Mouse (Mus musculus) stomach, postnatal 0 days (tissue): ENCODE measurements at regions not wholly inside any gene's neighbourhood (a gene's known extent, or its start where the extent isn't known, plus 50 kb on each side); places are given as distances from the start of the nearest gene placed in this dataset.
A peak's percentile ranks its signal among the peaks of the same experiment; 100 is the strongest.

Experiments used
- ATAC-seq: fragments of 200-750 bp; cut with Nextera tagmentation; 2 replicates; pipeline ENCODE4 v1.8.0; 2017; ENCODE audit not compliant: low FRiP score, low TSS enrichment
- DNase-seq: peaks from one replicate; pipeline ENCODE4 v3.0.0-alpha.2; 2016; ENCODE audit warnings: low spot score
- H3K27ac ChIP-seq: fragments of 300-500 bp; sonication (generic); replicated peaks from 2 replicates; pipeline ENCODE4 v1.5.1; 2014; ENCODE audit warnings: mild to moderate bottlenecking, control low read depth
- H3K27me3 ChIP-seq: fragments of 300-500 bp; sonication (generic); 2 replicates; pipeline ENCODE4 v1.6.1; 2014; ENCODE audit warnings: low read length; ENCODE audit not compliant: control insufficient read depth, insufficient read depth
- H3K36me3 ChIP-seq: fragments of 300-500 bp; sonication (generic); 2 replicates; pipeline ENCODE4 v1.6.1; 2014; ENCODE audit warnings: low read length, mixed read lengths; ENCODE audit not compliant: control insufficient read depth, insufficient read depth
- H3K4me1 ChIP-seq: fragments of 300-500 bp; sonication (generic); replicated peaks from 2 replicates; pipeline ENCODE4 v1.6.1; 2014; ENCODE audit warnings: antibody characterized with exemption; ENCODE audit not compliant: control insufficient read depth, insufficient read depth
- H3K4me2 ChIP-seq: fragments of 300-500 bp; sonication (generic); replicated peaks from 2 replicates; pipeline ENCODE4 v1.6.1; 2014; ENCODE audit warnings: low read depth, mild to moderate bottlenecking, control low read depth, moderate library complexity
- H3K4me3 ChIP-seq: fragments of 300-500 bp; sonication (generic); 2 replicates; pipeline ENCODE4 v1.5.1; 2014; ENCODE audit warnings: low read depth, low read length, control low read depth
- H3K9ac ChIP-seq: fragments of 300-500 bp; sonication (generic); 2 replicates; pipeline ENCODE4 v1.6.1; 2014; ENCODE audit warnings: mild to moderate bottlenecking, low read length, control low read depth, mixed read lengths
- H3K9me3 ChIP-seq: fragments of 300-500 bp; sonication (generic); 2 replicates; pipeline ENCODE4 v1.6.1; 2016; ENCODE audit warnings: low read length; ENCODE audit not compliant: control insufficient read depth
- CTCF ChIP-seq: IDR thresholded peaks from 2 replicates; pipeline ENCODE4 v1.5.1; 2016; ENCODE audit warnings: antibody characterized with exemption, low read depth, mild to moderate bottlenecking, moderate library complexity
- EP300 ChIP-seq: optimal IDR thresholded peaks from 2 replicates; pipeline ENCODE3; 2016; ENCODE audit warnings: antibody characterized with exemption
- WGBS: fragments of 180-500 bp; shearing (Covaris S2); extraction: QIAGEN DNeasy Blood & Tissue Kit; methylation state at CpG from one replicate; pipeline ENCODE4 v1.1.7; 2014; 5-methylcytosine and 5-hydroxymethylcytosine counted together

DNA sequence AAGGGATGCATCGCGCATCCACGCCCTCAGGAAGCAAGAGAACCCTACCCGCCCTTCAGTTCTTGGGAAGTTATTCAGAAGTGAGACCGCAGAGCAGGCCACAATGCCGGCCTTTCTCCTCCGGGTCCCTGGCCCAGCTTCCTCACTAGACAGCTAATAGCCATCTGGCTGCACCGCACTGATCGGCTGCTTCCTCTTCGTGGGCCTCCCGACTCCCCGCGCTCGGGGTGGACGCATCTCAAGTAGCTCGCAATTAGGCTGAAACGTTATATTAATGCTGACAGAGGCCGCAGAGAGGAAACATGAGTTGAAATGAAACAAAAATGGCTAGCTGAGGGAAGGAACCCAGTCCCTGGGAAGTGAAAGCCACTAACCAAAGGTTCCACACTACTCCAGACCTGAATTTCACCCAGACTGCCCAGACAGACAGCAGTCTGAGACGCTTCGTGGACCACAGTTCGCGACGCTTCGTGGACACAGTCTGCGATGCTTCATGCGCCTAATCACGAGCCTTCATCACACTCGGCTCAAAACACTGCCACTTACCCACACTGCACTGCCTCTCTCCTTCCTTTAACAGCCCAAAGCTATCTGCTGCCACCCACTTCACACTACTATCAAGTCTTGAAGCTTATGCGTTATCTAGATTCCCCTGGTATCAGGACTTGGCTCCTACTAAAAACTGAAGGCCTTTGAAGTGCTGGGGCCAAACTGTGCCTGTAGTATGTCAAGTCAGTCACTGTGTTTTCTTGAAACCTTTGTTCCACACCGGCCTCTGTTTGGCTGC, 170.0 kb upstream of the Rpl34 start:
- 68% methylated on average over 30 of the region's 30 CpGs for WGBS
- Histone ChIP-seq H3K36me3 (no peaks in the 10 kb centered on the region), H3K27me3 (no peaks in the 10 kb centered on the region; the same call in 1 of the 2 replicates), H3K27ac (no peak overlapping the region), H3K4me1 (no peaks in the 10 kb centered on the region), H3K9me3 (no peaks in the 10 kb centered on the region), H3K4me2 (no peak overlapping the region; the same call in 1 of the 2 replicates), H3K9ac (no peak overlapping the region), H3K4me3 (no peak overlapping the region)
- no peak for TF ChIP-seq CTCF
- no peak for TF ChIP-seq EP300
- DNase-seq (no peak), ATAC-seq (no peak)

DNA sequence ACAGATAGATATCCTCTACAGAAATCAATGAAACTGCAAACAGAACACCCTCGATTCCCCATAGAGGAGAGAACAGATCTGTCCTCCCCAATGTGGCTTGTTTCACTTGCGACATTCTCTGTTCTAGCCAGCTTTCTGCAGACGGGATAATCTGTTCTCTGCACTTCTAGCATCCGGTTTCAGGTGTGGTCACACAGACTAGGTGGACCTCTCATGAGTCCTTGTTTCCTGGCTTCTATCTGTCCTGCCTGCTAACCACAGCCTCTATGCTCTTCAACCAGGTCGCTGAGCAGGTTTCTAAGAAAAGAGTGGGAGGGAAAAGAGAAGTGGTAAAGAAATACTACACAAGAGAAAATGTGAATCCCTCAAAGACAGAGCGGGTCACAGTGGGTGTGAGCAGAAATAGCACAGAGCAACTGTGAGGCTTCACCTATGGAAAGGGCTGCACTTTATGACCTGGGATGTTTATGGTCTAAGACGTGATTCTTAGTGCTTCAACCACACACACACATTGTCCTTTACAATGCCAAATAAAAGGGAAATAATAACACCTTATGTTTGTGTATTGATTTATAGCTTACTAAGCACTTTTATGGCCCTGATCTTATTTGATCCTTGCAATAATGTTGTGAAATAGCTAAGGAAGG, 164.1 kb upstream of the Rpl34 start:
- TF ChIP-seq CTCF, result no peak
- no peak for TF ChIP-seq EP300
- no peak for DNase-seq
- H3K27ac ChIP-seq, result no peak overlapping the region
- ATAC-seq, result no peak
- no peaks in the 10 kb centered on the region for H3K27me3 ChIP-seq
- no peaks in the 10 kb centered on the region for H3K9me3 ChIP-seq
- H3K9ac ChIP-seq, result no peak overlapping the region
- no peaks in the 10 kb centered on the region for H3K36me3 ChIP-seq
- 63% methylated on average over 7 of the region's 7 CpGs for WGBS
- no peaks in the 10 kb centered on the region for H3K4me1 ChIP-seq
- no peak overlapping the region for H3K4me2 ChIP-seq
- no peak overlapping the region for H3K4me3 ChIP-seq

DNA sequence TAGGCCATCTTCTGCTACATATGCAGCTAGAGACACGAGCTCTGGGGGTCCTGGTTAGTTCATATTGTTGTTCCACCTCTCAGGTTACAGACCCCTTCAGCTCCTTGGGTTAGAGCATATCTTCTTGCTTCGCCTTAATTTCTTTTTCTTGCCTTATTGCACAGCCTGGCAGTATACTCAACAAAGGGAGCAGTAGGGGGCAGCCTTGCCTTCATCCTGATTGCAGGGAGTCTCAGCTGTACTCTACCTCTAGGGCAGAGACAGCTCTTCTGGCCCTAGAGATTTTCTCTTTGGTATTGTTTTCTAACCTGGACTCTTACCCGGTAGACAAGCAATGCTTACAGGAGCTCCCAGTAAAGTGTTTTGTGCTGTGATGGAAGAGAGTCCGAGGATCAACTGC, 161.1 kb upstream of the Rpl34 start:
- Histone ChIP-seq H3K27me3 (no peaks in the 10 kb centered on the region), H3K4me1 (no peaks in the 10 kb centered on the region), H3K27ac (no peak overlapping the region), H3K36me3 (no peaks in the 10 kb centered on the region), H3K9ac (no peak overlapping the region), H3K4me3 (no peak overlapping the region), H3K4me2 (no peak overlapping the region), H3K9me3 (no peaks in the 10 kb centered on the region)
- ATAC-seq (no peak), DNase-seq (no peak)
- WGBS, result 86% methylated on average over 4 of the region's 4 CpGs
- peak; percentile 52 for TF ChIP-seq CTCF
- no peak for TF ChIP-seq EP300

DNA sequence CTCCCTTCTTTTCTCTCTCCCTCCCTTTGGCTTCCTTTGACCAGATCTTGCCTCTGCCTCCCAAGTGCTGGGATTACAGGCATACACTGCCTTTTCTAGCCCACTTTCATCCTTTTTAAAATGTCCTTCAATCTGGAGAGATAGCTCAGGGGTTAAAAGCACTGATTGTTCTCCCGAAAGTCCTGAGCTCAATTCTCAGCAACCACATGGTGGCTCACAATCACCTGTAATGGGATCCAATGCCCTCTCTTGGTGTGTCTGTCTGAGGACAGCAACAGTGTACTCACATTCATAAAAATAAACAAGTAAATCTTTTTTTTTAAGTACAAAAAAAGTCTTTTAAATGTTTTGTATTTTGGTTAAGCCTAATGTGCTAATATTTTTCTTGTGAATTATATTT, 158.4 kb upstream of the Rpl34 start:
- Histone ChIP-seq H3K9ac (no peak overlapping the region), H3K36me3 (no peaks in the 10 kb centered on the region), H3K4me2 (no peak overlapping the region), H3K27me3 (no peaks in the 10 kb centered on the region), H3K9me3 (no peaks in the 10 kb centered on the region), H3K4me3 (no peak overlapping the region), H3K27ac (no peak overlapping the region), H3K4me1 (no peaks in the 10 kb centered on the region)
- WGBS, result 79% methylated on average over 1 of the region's 1 CpGs
- DNase-seq, result no peak
- TF ChIP-seq CTCF (peak; percentile 17; the same call in 1 of the 2 replicates), EP300 (no peak)
- ATAC-seq, result no peak

DNA sequence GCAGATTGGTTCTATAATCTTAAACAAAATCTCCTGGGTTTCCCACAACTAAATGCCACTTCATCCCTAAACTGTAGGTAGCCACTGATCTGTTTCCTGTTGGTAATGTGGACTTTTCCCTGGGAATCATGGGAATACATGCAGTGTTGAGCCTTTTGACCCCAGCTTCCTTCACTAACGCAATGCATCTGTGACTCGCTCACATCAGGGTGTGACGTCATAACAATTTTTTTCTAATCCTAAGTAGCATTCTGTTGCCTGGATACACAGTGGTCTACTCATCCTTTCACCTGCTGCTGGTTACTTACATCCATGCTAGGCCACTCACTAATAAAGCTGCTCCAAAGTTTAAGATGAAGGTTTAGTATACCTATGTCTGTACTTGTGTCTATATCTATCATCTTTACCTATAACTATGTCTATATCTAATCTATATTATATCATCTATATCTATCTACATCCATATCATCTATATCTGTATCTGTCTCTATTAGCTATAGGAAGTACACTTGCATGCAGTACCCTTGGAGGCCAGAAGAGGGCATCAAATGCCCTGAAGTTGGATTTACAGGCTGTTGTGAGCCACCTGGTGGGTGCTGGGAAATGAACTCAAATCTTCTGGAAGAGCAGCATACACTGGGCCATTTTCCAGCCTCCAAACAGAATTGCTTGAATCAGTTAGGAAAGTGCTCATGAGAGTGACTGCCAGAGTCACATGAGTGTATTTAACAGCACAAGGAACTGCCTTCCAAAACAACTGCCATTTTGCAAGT, 157.5 kb upstream of the Rpl34 start:
- Histone ChIP-seq H3K9ac (no peak overlapping the region), H3K9me3 (no peaks in the 10 kb centered on the region), H3K27ac (no peak overlapping the region), H3K4me1 (no peaks in the 10 kb centered on the region), H3K36me3 (no peaks in the 10 kb centered on the region), H3K4me2 (no peak overlapping the region), H3K4me3 (no peak overlapping the region), H3K27me3 (no peaks in the 10 kb centered on the region)
- ATAC-seq (no peak), DNase-seq (no peak)
- whole genome bisulfite sequencing, result 64% methylated on average over 3 of the region's 3 CpGs
- TF ChIP-seq EP300, result no peak
- peak; percentile 69 for TF ChIP-seq CTCF
